Comparison of ENCODE assay signal across 8 mouse cellular contexts in genomic region chr2:39003512-39003911, GRCm38 (mm10). TPM values are rescaled to one million over a fixed set of nuclear protein-coding genes. Genes with fewer than 3 reads are reported as not detected.
DNase-seq lines count a peak whose midpoint lies in the region; ATAC-seq lines count a peak whose summit lies in the region.

No protein-coding gene starts in this region.

- H3K27ac ChIP-seq in heart, embryonic 15.5 days, result no peak overlapping the region
- H3K27ac ChIP-seq in hindbrain, embryonic 15.5 days (replicated peaks), result no peak overlapping the region
- no peak overlapping the region for H3K27ac ChIP-seq in midbrain, embryonic 14.5 days (replicated peaks; ENCODE audit: low read depth, low read length)

- 58% methylated on average over 5 of the region's 5 CpGs for WGBS in heart, embryonic 15.5 days
- WGBS in hindbrain, embryonic 15.5 days, result 68% methylated on average over 5 of the region's 5 CpGs
- 75% methylated on average over 5 of the region's 5 CpGs for WGBS in midbrain, embryonic 14.5 days

- no peak for DNase-seq in heart, adult 9 months (ENCODE audit: low spot score in 2 of 2)
- peak; percentile 25 for DNase-seq in ZHBTc4 (ENCODE audit: low read depth, low spot score)
- DNase-seq in midbrain, embryonic 14.5 days, result no peak
- no peak for DNase-seq in right cerebral cortex, postnatal 10 days (ENCODE audit: low spot score in 2 of 2)
- no peak for DNase-seq in lung, postnatal 14 days

- peak overlapping the region; percentile 78 for H3K4me2 ChIP-seq in heart, embryonic 15.5 days
- H3K4me2 ChIP-seq in hindbrain, embryonic 15.5 days, result peak overlapping the region; percentile 79
- H3K4me2 ChIP-seq in midbrain, embryonic 14.5 days (ENCODE audit: low read length), result peak overlapping the region; percentile 94

- no peaks in the 10 kb centered on the region for H3K27me3 ChIP-seq in heart, embryonic 15.5 days
- H3K27me3 ChIP-seq in hindbrain, embryonic 15.5 days, result no peaks in the 10 kb centered on the region
- no peaks in the 10 kb centered on the region for H3K27me3 ChIP-seq in midbrain, embryonic 14.5 days (ENCODE audit: control insufficient read depth, insufficient read depth, low read length)

- peaks cover 33% of the 10 kb centered on the region for H3K4me1 ChIP-seq in heart, embryonic 15.5 days (replicated peaks)
- peaks cover 36% of the 10 kb centered on the region for H3K4me1 ChIP-seq in hindbrain, embryonic 15.5 days (replicated peaks)
- H3K4me1 ChIP-seq in midbrain, embryonic 14.5 days (ENCODE audit: control insufficient read depth, insufficient read depth, low read length), result peaks cover 28% of the 10 kb centered on the region

- no peaks in the 10 kb centered on the region for H3K9me3 ChIP-seq in heart, embryonic 15.5 days (replicated peaks)
- H3K9me3 ChIP-seq in hindbrain, embryonic 15.5 days, result no peaks in the 10 kb centered on the region
- no peaks in the 10 kb centered on the region for H3K9me3 ChIP-seq in midbrain, embryonic 14.5 days (ENCODE audit: control insufficient read depth, low read length)

- H3K4me3 ChIP-seq in heart, embryonic 15.5 days, result peak overlapping the region; percentile 64
- peak overlapping the region; percentile 57 for H3K4me3 ChIP-seq in hindbrain, embryonic 15.5 days
- peak overlapping the region; percentile 58 for H3K4me3 ChIP-seq in midbrain, embryonic 14.5 days (replicated peaks; ENCODE audit: low read depth, low read length)

- peaks cover 38% of the 10 kb centered on the region for H3K36me3 ChIP-seq in heart, embryonic 15.5 days
- H3K36me3 ChIP-seq in hindbrain, embryonic 15.5 days, result peaks cover 26% of the 10 kb centered on the region
- peaks cover 43% of the 10 kb centered on the region for H3K36me3 ChIP-seq in midbrain, embryonic 14.5 days (ENCODE audit: control insufficient read depth, insufficient read depth, low read length)

- H3K9ac ChIP-seq in heart, embryonic 15.5 days, result peak overlapping the region; percentile 76
- H3K9ac ChIP-seq in hindbrain, embryonic 15.5 days, result peak overlapping the region; percentile 83
- peak overlapping the region; percentile 88; the same call in 1 of the 2 replicates for H3K9ac ChIP-seq in midbrain, embryonic 14.5 days (replicated peaks; ENCODE audit: low read length)

- no peak for ATAC-seq in heart, embryonic 15.5 days (replicated peaks; ENCODE audit: insufficient number of reproducible peaks, insufficient read depth, low FRiP score, low read depth)
- ATAC-seq in hindbrain, embryonic 15.5 days (ENCODE audit: low FRiP score, low read depth), result no peak
- ATAC-seq in midbrain, embryonic 14.5 days (ENCODE audit: low FRiP score, low TSS enrichment), result no peak
- no peak for ATAC-seq in activated CD4-positive, CD25-positive, alpha-beta regulatory T cell, adult 4 months

RNA-seq across cellular contexts. Expression of gene Arpc5l, which starts 1.6 kb away (rescaled TPM):
- polyA plus RNA-seq in heart, embryonic 15.5 days (2015; fragmentation: Nextera tagmentation; extraction: Ambion mirVana), result 78.9 and 88.5 TPM in 2 replicates
- polyA plus RNA-seq in hindbrain, embryonic 15.5 days (2015; fragmentation: Nextera tagmentation; extraction: Ambion mirVana), result 140 and 153 TPM in 2 replicates
- 141 and 144 TPM in 2 replicates for polyA plus RNA-seq in midbrain, embryonic 14.5 days (2014; fragmentation: Nextera tagmentation; extraction: Ambion mirVana)
- 100 to 1,000 TPM; 120 to 136 TPM for polyA plus RNA-seq in activated CD4-positive, CD25-positive, alpha-beta regulatory T cell, adult 4 months (2017; shearing (Covaris generic))

RNA-seq across cellular contexts. Expression of gene Rpl35, which starts 1.9 kb away (rescaled TPM):
- polyA plus RNA-seq in heart, embryonic 15.5 days (2015; fragmentation: Nextera tagmentation; extraction: Ambion mirVana), result 474 and 613 TPM in 2 replicates
- polyA plus RNA-seq in hindbrain, embryonic 15.5 days (2015; fragmentation: Nextera tagmentation; extraction: Ambion mirVana), result 592 and 671 TPM in 2 replicates
- polyA plus RNA-seq in midbrain, embryonic 14.5 days (2014; fragmentation: Nextera tagmentation; extraction: Ambion mirVana), result 635 and 731 TPM in 2 replicates
- 1,000 to 10,000 TPM; 1,939 to 1,985 TPM for polyA plus RNA-seq in activated CD4-positive, CD25-positive, alpha-beta regulatory T cell, adult 4 months (2017; shearing (Covaris generic))

RNA-seq across cellular contexts. Expression of gene Wdr38, which starts 6.2 kb away (rescaled TPM):
- 0.99 and 1.1 TPM in 2 replicates for polyA plus RNA-seq in heart, embryonic 15.5 days (2015; fragmentation: Nextera tagmentation; extraction: Ambion mirVana)
- polyA plus RNA-seq in hindbrain, embryonic 15.5 days (2015; fragmentation: Nextera tagmentation; extraction: Ambion mirVana), result 1.8 and 2.1 TPM in 2 replicates
- polyA plus RNA-seq in midbrain, embryonic 14.5 days (2014; fragmentation: Nextera tagmentation; extraction: Ambion mirVana), result 1.4 and 1.5 TPM in 2 replicates
- polyA plus RNA-seq in activated CD4-positive, CD25-positive, alpha-beta regulatory T cell, adult 4 months (2017; shearing (Covaris generic)), result 1 to 10 TPM; 1.1 TPM
